Mouse (Mus musculus): Measurements from ENCODE around the gene Sirpb1b. TPM values are rescaled to one million over a fixed set of nuclear protein-coding genes. Genes with fewer than 3 reads are reported as not detected.
"Not testable (repeated sequence)": the region's sequence is repeated elsewhere in the genome, so short reads cannot be mapped to it uniquely, and the experiment has no call there.

Gene Sirpb1b
- 0.17 and 0.20 TPM in 2 replicates for polyA plus RNA-seq (2015; fragmentation: Nextera tagmentation; extraction: Ambion mirVana)

DNA sequence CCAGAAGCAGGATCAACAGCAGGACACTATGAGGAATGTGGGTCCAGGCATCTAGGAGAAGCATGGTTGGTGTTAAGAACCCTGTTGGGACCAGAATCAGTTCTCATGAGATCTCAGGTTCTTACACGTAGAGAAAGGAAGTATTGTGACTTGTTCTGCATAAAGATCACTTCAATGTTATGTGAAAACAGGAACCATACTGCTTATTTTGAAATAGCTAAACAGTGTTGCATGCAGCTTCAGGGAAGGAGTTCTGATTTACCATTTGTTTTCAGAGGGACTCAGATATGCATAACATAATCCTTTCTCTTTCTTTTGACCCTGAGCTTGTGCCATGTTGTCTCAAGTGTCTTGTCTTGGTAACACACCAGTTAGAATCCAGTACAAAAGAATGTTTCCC, at the start of gene Sirpb1b:
Gene Sirpb1b, minus strand, starts transcription at position 179 of the 400 bp plus-strand sequence.
- not testable (repeated sequence) for H3K36me3 ChIP-seq; H3K9ac ChIP-seq; H3K27ac ChIP-seq; H3K4me3 ChIP-seq; ATAC-seq (ENCODE audit: insufficient number of reproducible peaks, low FRiP score, low TSS enrichment, low read depth); H3K4me2 ChIP-seq; H3K4me1 ChIP-seq; H3K9me3 ChIP-seq; H3K27me3 ChIP-seq
- WGBS, result 89% methylated on average over 1 of the region's 1 CpGs

DNA sequence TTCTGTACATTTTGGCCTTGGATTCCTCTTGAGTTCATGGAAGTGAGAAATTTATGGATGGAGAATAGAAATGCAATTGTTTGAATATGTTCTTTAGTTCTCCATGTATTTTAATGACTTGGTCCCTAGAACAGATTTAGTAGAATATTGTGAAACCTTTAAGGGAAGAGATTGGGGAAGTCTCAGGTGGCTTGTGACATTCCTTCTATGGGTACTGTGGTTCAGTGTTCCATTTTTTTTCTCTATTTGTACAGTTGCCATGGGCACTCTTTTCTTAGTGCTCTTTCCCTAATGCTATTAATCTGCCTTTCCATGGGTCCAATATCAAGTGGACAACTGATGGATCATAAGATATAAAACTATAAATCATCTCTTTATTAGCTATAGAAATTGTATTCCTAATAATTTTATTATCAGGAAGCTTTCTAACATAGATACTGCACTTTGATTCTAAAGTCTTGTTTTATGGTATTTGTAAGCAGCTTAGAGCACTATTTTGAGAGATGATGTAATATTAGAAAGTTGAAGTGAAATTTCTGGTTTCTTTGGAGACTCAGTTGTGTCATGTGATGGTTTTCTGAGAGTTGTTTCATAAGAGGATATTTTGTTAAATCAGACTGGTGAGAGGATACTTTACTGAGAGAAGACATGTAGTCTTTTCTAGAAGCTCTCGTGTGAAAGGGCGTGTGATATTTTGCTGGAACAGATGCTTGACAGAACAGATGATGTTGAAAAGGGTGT, 15.7 kb upstream of the Sirpb1b start:
- H3K9me3 ChIP-seq; H3K36me3 ChIP-seq; H3K9ac ChIP-seq; H3K27me3 ChIP-seq; H3K4me2 ChIP-seq; H3K4me1 ChIP-seq; ATAC-seq (ENCODE audit: insufficient number of reproducible peaks, low FRiP score, low TSS enrichment, low read depth); H3K27ac ChIP-seq; H3K4me3 ChIP-seq: not testable (repeated sequence)
- 85% methylated on average over 2 of the region's 2 CpGs for WGBS

DNA sequence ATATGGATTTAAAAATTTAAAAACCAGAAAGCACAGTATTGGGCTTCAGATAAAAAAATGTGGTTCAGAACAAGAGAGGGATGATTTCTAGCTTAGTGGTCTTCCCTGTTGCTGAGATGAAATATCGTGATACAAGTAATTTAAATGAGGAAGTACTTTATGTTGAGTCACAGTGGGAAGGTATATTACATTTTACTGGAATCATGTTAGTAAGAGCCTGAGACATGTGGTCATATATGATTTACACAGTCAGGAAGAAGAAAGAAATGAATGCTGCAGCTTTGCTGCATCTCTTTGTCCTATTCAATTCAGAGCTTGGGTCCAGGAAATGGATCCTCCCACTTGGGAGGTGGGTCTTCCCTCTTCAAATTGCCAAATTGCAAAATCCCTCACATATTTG, 11.8 kb upstream of the Sirpb1b start:
- H3K27ac ChIP-seq; H3K9me3 ChIP-seq; H3K4me2 ChIP-seq; H3K4me3 ChIP-seq; ATAC-seq (ENCODE audit: insufficient number of reproducible peaks, low FRiP score, low TSS enrichment, low read depth); H3K9ac ChIP-seq; H3K36me3 ChIP-seq; H3K4me1 ChIP-seq; H3K27me3 ChIP-seq: not testable (repeated sequence)
- WGBS, result 82% methylated on average over 1 of the region's 1 CpGs

DNA sequence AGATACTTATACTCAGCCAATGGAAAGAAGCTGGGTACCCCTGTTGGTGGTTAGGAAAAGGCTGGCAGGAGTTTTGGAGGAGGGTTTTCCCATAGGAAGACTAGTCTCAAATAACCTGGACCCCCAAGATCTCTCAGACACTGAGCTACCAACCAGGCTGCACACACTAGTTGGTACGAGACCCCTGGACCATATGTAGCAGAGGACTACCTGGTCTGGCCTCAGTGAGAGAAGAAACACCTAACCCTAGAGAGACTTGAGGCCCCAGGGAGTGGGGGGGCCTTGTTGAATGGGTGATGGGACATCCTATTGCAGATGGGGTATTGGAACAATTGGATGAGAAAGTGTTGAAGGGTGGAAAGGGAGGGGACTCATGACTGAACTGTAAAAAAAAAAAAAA, 8.6 kb upstream of the Sirpb1b start:
- no peak overlapping the region for H3K4me3 ChIP-seq
- peaks cover 6% of the 10 kb centered on the region; the same call in 1 of the 2 replicates for H3K9me3 ChIP-seq
- H3K27me3 ChIP-seq, result no peaks in the 10 kb centered on the region
- ATAC-seq (ENCODE audit: insufficient number of reproducible peaks, low FRiP score, low TSS enrichment, low read depth), result peak; percentile 67; the same call in 1 of the 2 replicates
- 86% methylated on average over 1 of the region's 1 CpGs for WGBS
- no peaks in the 10 kb centered on the region for H3K4me1 ChIP-seq
- H3K9ac ChIP-seq, result no peak overlapping the region
- H3K4me2 ChIP-seq, result no peak overlapping the region
- H3K36me3 ChIP-seq, result no peaks in the 10 kb centered on the region
- H3K27ac ChIP-seq, result no peak overlapping the region

GRCm38 (mm10) chr3:15582948-15583347, 8.1 kb upstream of the Sirpb1b start:
- not testable (repeated sequence) for ATAC-seq (ENCODE audit: insufficient number of reproducible peaks, low FRiP score, low TSS enrichment, low read depth); H3K9me3 ChIP-seq; H3K4me3 ChIP-seq; H3K4me2 ChIP-seq; H3K27me3 ChIP-seq; H3K36me3 ChIP-seq; H3K27ac ChIP-seq; H3K4me1 ChIP-seq; H3K9ac ChIP-seq
- WGBS, result 82% methylated on average over 3 of the region's 3 CpGs

DNA sequence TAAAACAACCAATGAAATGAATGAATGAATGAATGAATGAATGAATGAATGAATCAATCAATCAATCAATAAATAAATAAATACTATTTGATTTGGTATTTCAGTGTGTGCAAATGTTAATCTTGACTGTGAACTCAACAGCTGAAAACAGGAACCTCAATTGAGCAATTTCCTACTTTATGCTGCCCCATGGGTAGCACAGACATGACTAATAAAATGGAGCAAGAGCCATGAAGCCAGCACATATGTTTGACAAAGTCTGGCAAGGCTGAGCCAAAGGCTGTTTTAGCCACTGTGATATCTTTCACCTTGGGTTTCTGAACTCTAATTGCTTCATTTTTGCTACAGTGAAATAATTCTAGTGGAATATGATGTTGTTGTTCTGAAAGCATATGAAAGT, 1.6 kb upstream of the Sirpb1b start:
- H3K9ac ChIP-seq; H3K27ac ChIP-seq; H3K9me3 ChIP-seq; H3K4me2 ChIP-seq; H3K4me3 ChIP-seq; H3K36me3 ChIP-seq; ATAC-seq (ENCODE audit: insufficient number of reproducible peaks, low FRiP score, low TSS enrichment, low read depth); H3K27me3 ChIP-seq; H3K4me1 ChIP-seq: not testable (repeated sequence)

- no peak overlapping the region for H3K4me2 ChIP-seq
- no peak for ATAC-seq (ENCODE audit: insufficient number of reproducible peaks, low FRiP score, low TSS enrichment, low read depth)
- H3K36me3 ChIP-seq, result no peaks in the 10 kb centered on the region
- H3K4me3 ChIP-seq, result no peak overlapping the region
- H3K9ac ChIP-seq, result no peak overlapping the region
- no peaks in the 10 kb centered on the region for H3K9me3 ChIP-seq
- no peaks in the 10 kb centered on the region for H3K27me3 ChIP-seq
- H3K27ac ChIP-seq, result no peak overlapping the region
- H3K4me1 ChIP-seq, result no peaks in the 10 kb centered on the region
Observed at GRCm38 (mm10) chr3:15528589-15528988, 46.3 kb downstream of the Sirpb1b start.

GRCm38 (mm10) chr3:15513608-15514007, 61.3 kb downstream of the Sirpb1b start:
- H3K9ac ChIP-seq; H3K27ac ChIP-seq; H3K36me3 ChIP-seq; ATAC-seq (ENCODE audit: insufficient number of reproducible peaks, low FRiP score, low TSS enrichment, low read depth); H3K4me3 ChIP-seq; H3K4me2 ChIP-seq; H3K9me3 ChIP-seq; H3K4me1 ChIP-seq; H3K27me3 ChIP-seq: not testable (repeated sequence)
- 87% methylated on average over 11 of the region's 11 CpGs for WGBS

DNA sequence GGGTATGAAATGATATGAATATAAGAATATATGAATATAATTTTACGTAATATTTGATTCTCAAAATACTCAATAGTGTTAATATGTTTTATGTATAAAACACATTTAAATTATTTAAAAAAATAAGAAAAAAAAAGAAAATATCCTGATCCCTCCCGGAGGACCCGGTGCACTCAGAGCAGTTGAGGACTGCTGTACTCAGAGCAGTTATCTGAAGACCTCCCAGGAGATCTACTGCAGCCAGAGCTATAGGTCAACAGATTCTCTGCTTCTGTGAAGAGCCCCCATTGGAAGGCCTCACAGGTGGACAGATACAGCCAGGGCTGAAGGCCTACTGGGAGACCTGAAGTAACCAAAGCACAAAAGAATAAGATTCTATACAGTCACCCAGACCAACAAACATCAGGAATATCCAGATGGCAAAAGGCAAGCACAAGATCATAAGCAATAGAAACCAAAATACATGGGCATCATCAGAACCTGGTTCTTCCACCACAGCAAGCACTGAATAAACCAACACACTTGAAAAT, 67.0 kb downstream of the Sirpb1b start:
- not testable (repeated sequence) for H3K4me2 ChIP-seq, H3K4me1 ChIP-seq, H3K36me3 ChIP-seq, H3K27me3 ChIP-seq, H3K27ac ChIP-seq, H3K9me3 ChIP-seq, H3K4me3 ChIP-seq, H3K9ac ChIP-seq
- 78% methylated on average over 3 of the region's 3 CpGs for WGBS
- ATAC-seq (ENCODE audit: insufficient number of reproducible peaks, low FRiP score, low TSS enrichment, low read depth), result 0 out of 2 replicates have a peak, but pooled peaks have one; percentile 55

- not testable (repeated sequence) for ATAC-seq (ENCODE audit: insufficient number of reproducible peaks, low FRiP score, low TSS enrichment, low read depth); H3K27me3 ChIP-seq; H3K9ac ChIP-seq; H3K9me3 ChIP-seq; H3K4me1 ChIP-seq; H3K4me3 ChIP-seq; H3K36me3 ChIP-seq; H3K27ac ChIP-seq; H3K4me2 ChIP-seq
- WGBS, result 52% methylated on average over 2 of the region's 2 CpGs
Observed at GRCm38 (mm10) chr3:15474831-15475230, 100.0 kb downstream of the Sirpb1b start.

GRCm38 (mm10) chr3:15470158-15470557, 104.7 kb downstream of the Sirpb1b start:
- 89% methylated on average over 1 of the region's 3 CpGs for WGBS
- not testable (repeated sequence) for H3K27me3 ChIP-seq; H3K4me2 ChIP-seq; ATAC-seq (ENCODE audit: insufficient number of reproducible peaks, low FRiP score, low TSS enrichment, low read depth); H3K36me3 ChIP-seq; H3K4me3 ChIP-seq; H3K9ac ChIP-seq; H3K27ac ChIP-seq; H3K9me3 ChIP-seq; H3K4me1 ChIP-seq

All from limb, embryonic 15.5 days (tissue).